Mouse (Mus musculus): ENCODE data around the gene Chtop.

The Chtop gene

DNA sequence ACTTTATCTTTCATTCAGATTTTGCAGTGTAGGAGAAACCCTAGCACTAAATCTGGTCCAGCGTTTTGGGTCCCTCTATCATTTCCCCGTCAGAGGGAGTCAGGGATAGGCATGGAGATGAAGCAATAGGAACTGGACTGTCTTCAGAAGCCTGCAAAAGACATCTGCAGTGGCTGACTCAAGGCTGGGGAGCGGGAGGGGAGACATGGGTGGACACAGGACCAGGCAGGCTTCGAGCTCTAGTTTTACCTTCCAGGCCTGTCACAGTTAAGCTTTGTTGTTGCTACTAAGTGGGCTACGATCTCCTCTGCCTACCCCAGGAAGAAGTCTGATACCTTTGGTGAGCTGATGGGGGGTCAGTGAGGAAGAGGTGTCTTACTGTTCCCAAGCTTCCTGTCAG is 3.0 kb upstream of the Chtop start:
- DNase-seq (ENCODE audit: low read depth), result no peak

DNA sequence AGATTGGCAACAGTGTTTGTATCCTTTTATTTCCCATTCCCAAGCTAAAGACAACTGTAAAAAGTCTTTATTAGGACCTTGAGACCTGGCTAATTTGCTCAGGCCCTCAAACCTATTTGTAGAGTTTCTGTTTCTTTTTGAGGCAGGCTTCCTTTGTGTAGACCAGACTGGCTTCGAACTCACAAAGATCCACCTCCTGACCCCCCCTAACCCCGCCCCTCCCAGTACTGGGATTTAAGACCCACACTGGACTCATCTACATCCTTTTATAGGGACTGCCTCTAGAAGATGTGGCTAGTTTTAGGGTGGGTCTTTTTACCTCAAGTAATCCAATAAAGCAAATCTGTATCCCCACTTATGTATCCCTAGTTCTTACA is 437 bp upstream of the Chtop start:
- no peak for DNase-seq (ENCODE audit: low read depth)

DNA sequence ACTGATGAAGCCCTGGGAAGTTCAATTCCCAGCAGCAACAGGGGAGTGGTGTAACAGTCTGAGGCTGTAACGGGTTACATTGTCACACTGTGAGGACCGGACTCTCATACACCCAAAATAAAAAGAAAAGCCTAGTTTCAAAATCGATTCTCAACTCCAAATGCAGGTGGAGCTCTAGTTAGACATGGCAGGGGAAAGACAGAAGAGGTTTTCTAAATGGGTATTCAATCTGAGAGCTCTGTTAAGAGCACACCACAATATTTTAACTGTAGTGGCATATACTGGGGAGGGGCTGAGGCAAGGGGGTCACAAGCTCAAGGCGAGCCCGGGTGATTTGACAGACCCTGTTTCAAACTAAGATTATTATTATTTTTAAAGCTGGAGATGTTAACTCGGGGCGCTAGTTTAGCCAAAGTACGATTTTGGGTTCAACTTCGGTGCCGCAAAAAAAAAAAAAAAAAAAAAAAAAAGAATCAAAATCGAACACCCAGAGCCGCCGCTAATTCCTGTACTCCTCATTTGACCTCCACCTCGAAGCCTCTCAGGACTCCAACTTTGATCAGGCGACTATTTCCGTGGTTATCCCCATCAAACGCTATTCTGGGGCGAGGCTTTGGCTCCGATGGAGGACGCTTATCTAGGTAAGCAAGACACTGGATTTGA is 880 bp downstream of the Chtop start:
- no peak for DNase-seq (ENCODE audit: low read depth)

DNA sequence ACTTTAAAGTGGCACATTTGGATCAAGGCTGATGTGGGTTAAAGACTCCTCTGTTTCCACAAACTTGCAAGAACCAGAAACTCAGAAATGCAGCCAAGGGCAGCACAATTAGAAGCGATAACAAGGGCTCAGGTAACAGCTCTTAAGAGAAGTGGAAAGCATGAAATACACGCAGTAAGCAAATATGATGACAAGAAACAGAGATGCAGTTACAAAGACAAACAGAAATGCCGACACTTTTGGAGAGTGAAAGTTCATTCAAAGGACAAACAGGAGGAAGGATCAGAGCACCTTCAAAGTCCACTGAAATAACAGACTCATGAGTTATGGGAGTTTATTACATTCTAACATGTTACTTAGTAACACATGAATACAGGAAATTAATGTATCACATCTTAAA is 2.9 kb downstream of the Chtop start:
- DNase-seq (ENCODE audit: low read depth), result no peak

DNA sequence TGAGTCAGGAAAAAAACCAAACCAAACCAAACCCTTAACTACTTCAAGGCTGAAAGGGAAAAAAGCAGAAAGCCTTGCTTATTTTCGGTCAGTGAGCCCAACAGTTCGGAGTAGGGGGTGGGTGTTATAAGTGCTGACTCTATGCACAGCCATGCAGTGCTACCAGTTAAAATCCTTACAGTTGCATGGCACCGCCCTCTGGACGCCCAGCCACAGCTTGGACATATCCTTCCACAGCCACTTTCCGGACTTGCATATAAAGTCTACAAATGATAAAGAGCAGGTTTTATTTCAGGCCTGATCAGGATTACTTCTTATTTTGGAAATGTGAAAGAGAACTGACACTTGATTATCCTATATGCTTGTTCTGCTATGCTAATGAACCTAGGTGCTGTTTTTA is 4.1 kb downstream of the Chtop start:
- no peak for DNase-seq (ENCODE audit: low read depth)

DNA sequence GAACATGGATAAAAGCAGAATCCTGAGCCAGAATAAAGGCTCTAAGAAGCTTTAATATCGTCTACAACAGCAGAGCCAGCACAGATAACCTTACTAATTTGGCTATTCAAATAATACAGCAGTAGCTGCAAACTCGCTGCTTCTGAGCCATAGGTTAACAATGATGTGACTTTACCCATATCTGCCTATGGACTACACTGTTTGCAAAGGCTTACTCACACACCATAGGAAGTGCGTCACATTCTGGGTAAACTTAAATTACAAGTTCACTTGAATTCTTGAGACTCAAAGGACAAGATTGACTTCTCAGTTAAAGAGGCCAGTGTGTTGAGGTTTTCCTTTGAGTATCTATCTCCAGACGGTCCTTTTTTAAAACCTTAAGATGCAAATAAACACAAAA is 5.9 kb downstream of the Chtop start:
- DNase-seq (ENCODE audit: low read depth), result no peak

DNA sequence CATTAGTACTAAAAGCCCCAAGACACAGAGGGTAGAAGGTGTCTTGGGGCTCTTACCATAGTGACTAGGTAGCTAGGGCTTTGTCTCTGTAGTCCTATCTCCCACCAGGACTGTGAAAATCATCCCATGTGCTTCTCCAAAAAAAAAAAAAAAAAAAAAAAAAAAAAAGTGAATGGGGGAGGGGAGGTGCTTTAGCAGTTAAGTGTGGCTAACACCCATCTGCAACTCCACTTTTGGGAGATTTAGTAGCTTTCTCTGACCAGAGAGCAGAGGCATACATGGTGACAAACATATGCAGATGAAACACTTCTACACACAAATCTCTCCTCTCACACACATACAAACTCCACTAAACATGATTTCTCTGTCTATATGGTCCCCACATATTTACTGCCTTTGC is 11.7 kb downstream of the Chtop start:
- DNase-seq (ENCODE audit: low read depth), result no peak

DNA sequence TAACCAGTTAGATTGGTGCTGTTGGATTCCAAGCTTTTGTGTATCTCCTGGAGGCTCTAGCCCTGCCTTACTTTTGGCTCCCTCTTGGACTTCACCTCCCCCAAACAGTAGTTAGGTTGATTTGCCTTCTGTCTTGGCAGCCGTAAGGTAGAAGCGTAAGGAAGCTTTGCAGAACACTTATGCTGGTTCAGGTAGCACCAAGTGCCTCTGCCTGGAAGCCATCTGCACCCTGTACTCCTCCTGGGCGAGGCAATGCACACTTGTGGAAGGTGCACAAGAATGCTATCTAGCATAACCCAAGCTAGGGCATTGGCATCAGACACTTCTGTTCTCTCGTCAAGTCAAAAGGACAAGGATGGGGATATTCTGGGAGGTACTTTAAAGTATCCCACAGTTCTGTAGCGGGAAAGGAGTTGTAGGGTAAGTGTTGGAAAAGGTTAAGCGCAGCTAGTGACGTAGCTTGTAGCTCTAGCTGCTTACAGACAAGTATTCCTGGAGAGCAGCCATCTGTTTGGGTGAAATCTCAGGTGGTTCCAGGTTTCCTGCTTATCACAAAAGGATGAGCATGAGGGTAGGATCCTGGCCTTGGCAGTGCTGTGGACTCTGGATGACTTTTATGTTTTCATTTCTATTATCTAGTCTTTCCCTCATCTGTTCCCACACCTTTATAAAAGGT is 13.3 kb downstream of the Chtop start:
- DNase-seq (ENCODE audit: low read depth), result no peak

DNA sequence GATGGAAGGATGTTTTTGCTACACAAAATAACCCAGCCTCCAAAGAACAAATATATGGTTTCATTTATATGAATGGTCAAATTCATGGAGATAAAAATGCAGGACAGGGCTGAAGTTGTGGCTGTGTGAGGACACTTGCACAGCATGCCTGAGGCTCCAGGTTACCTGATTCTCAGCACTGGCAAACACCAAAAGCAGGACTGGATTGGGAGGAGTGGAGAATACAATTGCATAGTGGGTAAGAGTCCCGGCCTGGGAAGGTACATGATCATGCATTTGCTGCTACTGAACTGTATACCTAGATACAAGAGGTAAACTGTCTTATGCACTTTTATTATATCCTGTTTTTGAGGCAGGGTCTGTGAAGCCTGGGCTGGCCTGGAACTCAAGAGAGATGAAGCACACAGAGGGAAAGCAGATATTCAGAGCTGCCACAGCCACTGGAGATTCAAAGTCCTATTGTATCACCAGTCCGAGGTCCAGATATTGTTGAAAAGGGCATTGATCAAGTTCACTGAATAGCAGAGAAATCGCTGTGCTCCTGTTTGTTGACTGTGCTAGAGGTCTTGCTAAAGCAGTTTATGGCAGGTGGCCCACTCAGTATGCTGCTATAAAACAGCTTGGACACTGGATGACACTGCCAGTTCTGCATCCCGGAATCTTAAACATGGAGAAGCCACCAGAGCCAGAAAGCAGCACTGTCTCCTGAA is 15.3 kb downstream of the Chtop start:
- DNase-seq (ENCODE audit: low read depth), result no peak

DNA sequence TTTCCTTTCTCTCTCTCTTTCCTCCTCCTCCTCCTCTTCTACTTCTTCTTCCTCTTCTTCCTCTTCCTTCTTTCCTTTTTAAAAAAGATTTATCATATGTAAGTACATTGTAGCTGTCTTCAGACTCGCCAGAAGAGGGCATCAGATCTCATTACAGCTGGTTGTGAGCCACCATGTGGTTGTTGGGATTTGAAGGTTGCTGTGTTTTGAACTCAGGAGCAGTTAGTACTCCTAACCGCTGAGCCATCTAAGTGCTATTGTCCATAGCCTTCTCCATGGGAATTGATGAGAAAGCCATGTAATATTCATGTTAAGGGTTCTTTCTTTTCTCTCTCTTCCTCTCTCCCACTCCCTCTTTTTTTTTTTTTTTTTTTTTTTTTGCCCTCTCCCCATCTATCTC is 17.9 kb downstream of the Chtop start:
- DNase-seq (ENCODE audit: low read depth), result no peak

DNA sequence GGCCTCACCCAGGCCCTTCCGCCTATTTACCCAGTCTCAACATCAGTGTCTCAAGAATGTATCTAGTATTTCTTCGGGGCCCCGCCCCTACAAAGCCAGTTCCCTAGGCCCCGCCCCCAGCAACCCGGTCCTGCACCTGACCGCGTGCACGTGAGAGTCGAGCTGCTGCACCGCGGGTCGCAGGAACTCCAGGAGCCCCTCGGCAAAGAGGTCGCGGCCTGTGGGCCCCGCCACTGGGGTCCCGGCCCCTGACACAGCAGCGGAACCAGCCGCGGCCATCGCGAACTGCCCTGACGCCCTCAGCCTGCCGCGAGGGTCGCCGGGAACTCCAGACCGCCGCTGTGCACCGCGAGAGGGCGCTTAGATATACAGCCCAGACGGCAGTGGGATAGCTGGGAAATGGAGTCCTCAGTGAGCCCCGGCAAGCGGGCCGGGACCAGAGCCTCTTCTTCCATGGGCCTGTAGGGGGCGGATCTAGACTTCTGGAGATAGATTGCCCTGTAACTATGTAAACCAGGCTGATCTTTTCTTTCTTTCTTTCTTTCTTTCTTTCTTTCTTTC is 18.5 kb downstream of the Chtop start, which contains the start of gene Snapin:
Gene Snapin, minus strand, starts transcription at position 338 of the 561 bp plus-strand sequence.
- peak; percentile 89 for DNase-seq (ENCODE audit: low read depth)

DNA sequence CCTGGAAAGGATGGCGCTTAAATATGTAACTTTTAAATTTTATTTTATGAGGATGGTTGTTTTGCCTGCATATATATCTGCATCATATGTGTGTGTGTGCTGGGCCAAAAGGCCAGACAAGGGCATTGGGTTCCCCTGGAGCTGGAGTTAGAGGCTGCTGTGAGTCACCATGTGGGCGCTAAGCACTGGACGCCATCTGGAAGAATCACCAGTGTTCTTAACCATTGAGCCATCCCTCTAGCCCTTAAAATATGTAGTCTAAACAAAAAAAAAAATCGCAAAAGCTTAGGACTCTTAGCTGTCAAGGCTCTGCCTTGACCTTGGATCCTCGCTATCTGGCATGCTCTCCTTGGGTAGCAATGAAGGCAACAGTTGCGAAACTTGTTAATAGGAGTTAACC is 20.7 kb downstream of the Chtop start:
- no peak for DNase-seq (ENCODE audit: low read depth)

DNA sequence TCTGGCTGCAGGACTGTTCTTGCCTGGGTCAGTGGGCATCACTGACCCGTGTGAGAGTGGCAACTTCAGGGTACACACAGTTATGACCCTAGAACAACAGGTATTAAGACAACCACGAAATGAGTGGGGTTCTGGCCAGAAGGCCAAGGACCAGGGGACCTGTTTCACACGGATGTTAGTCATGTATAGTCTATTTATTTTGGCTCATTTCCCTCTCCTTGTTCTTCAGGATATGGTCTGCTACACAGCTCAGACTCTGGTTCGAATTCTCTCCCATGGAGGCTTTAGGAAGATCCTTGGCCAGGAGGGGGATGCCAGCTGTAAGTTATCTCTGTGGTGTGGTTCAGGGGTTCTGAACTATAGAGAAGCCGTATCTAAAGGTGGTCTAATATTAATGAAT is 22.3 kb downstream of the Chtop start:
- no peak for DNase-seq (ENCODE audit: low read depth)

DNA sequence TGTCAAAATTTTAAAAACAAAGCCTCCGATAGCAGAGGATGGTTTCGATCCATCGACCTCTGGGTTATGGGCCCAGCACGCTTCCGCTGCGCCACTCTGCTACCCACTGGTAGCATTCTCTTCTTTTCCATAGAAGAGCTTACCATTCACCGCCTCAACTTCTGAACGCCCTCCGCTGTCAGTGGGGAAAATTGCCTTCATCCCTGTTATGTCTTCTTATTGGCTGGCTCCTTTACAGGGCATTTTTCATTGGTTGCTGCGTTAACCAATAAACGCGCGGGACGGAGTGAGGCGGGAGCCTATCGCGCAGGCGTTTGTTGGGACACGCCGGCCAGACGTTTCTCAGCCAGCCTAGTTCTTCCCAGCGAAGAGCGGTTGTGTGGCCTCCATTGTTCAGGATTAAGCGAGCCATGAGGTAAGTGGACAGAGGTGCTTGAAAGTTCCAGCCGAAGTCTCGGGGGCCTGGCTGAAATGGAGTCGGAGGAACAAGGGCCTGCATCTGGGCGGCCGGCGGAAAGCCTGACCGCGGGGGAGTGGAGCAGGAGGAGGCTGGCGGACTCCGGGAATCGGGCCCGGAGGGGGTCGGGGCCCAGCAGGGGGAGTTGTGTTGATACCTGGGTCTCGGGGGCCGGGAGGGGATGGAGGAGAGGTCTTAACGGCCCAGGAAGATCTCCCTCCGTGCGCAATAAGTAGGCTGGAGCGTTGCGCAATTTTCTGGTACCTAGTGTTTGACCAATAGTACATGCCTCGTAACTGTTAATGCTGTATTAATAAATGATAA is 33.3 kb downstream of the Chtop start, which contains the start of gene Ilf2:
Gene Ilf2, plus strand, starts transcription at position 296 of the 781 bp plus-strand sequence.
- peak; percentile 96 for DNase-seq (ENCODE audit: low read depth)

DNA sequence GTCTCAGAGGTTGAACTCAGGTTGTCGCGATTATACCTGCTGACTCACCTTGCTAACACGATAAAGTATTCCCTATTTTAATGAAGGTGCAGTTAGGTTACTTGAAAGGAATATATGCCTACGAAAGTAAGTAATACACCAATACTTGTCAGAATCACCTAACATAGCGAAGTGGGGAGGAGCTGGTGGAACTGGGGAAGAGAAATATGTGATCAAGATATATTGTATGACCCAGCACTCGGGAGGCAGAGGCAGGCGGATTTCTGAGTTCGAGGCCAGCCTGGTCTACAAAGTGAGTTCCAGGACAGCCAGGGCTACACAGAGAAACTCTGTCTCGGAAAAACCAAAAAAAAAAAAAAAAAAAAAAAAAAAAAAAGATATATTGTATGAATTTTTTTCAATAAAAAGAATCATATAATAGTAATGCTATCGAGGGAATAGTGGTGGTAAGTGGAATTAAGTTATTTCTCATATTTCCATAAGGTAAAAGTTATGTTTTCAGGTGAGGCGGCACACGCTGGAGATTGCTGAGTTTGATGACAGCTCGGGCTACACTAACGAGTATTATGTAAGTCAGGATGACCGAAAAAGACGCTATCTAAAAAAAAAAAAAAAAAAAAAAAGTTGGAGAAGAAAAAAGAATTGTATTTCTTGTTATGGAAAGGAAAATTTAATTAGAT is 34.0 kb downstream of the Chtop start:
- no peak for DNase-seq (ENCODE audit: low read depth)

DNA sequence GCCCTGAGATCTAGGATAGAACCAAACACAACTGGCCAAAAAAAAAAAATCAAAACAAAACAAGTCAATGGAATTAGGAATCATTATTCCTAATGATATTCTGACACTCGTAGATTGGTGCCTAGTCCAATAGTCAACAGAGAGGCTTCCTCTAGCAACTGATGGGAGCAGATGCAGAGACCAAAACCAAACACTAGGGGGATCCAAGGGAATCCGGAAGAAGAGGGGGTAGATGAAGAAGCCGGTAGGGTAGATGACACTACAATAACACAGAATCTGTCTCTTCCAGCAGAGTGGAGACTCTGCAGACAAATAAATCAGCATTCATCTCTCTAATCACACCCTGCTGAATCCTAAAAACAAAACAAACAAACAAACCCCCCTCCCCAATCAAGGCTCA is 37.1 kb downstream of the Chtop start:
- DNase-seq (ENCODE audit: low read depth), result no peak

DNA sequence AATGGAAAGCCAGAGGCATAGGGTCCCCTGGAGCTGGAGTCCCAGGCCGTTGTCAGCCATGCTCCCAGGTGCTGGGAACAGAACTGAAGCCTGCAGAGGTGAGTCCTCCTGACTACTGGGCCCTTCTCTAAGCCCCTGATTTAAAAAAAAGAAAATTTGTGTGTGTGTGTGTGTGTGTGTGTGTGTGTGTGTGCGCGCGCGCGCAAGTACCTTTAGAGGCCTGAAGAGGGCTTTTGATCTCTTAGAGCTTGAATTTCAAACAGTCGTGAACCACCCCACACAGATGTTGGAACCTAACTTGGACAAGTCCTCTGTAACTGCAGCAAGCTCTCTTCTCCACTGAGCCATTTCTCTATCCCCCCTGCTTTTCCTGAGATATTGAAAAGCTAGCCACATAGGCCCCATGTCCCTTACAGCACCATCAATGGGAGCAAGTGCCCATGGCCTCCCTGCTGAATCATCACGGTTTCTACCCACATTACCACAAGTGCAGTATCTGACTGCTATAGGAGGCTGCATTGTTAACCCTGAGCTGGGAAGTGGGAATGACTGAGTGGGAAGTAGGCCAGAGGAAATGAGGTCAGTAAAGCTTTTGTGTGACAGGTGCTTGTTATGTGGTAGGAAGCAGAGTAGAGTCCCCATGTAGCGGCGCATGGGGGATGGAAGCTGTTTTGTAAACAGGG is 41.5 kb downstream of the Chtop start:
- no peak for DNase-seq (ENCODE audit: low read depth)

DNA sequence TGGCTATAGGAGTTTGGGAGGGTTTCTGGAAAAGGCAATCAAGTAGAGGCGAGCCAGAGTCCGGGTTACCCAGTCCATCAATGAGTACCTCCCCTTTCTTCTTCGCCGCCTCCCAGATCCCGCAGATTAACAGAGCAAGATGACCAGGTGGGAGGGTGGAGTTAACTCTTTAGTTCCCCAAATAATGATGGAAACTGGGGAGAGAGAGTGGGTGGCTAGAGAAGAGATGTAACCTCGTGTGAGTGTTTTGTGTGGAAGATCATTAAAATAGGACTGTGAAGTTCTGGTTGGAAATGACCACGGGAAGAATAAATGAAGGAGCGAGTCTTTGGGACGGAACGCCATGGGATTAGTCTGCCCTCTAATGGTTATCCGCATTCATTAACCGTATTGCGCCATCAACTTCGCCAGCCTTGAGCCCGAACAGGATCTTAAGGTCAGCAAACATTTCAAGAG is 43.0 kb downstream of the Chtop start:
- peak; percentile 64 for DNase-seq (ENCODE audit: low read depth)

DNA sequence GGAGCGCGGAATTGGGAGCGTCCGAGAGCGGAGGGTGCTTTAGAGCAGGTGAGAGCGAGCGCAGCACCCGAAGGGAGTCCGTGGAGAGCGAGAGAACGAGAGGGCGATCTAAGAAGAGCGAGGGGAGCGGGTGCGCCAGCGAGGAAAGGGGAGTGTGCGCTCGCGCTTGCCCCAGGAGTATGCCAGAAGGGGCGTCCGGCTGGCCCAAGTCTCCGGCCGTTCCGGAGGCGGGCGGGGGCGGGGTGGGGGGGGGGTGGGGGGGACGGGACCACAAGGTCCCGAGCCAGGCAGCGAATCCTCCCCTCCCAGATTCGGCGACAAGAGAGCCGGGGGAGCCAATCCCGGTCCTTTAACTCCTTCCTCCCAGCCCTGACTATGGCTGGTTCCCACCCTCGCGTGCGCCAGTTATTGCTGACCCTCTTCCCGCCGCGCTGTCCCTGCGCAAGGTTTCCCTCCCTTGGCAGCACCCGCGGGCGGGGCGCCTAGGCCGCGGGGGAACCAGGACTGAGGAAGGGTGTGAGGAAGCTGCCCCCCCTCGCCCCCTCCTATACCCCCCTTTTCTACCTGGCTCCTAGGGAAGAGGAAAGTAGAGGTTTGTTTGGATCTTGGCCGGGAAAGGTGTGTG is 43.5 kb downstream of the Chtop start, which contains the start of gene Npr1:
Gene Npr1, minus strand, starts transcription at position 181 of the 625 bp plus-strand sequence.
- DNase-seq (ENCODE audit: low read depth), result no peak

DNA sequence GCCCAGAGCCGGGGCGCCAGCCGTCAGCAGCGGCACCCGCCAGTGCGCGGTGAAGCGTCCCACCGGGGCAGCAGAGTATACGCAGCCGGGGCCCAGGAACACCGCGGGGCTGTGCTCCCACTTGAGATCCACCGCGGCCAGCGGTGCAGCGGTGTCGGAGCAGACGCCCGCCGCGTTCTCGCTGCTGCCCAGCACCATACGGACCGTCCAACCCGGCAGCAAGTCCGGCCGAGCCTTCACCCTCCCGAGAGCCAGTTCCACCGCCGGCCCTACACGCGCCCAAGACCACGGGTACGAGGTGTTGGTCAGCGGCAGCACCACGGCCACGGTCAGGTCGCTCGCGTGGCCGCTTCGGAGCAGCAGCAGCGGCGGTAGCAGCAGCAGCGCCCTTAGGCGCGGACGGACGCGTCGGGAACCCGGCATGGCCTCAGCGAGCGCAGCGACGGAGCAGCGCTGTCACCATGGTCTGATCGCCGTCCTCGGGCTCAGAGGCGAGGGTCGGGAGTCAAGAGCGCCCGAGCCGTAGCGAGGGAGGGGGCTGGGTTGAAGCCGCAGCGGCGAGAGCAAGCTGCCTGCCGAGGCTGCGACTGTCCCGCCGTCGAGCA is 44.1 kb downstream of the Chtop start:
- no peak for DNase-seq (ENCODE audit: low read depth)
